Mouse (Mus musculus) forelimb bud, embryonic 11.5 days (tissue): ENCODE measurements at regions not wholly inside any gene's neighbourhood (a gene's known extent, or its start where the extent isn't known, plus 50 kb on each side); places are given as distances from the start of the nearest gene placed in this dataset.

Source experiments
- DNase-seq: peaks from one replicate; pipeline ENCODE4 v3.0.0-alpha.2; 2012; ENCODE audit warnings: low read depth, low spot score

DNA sequence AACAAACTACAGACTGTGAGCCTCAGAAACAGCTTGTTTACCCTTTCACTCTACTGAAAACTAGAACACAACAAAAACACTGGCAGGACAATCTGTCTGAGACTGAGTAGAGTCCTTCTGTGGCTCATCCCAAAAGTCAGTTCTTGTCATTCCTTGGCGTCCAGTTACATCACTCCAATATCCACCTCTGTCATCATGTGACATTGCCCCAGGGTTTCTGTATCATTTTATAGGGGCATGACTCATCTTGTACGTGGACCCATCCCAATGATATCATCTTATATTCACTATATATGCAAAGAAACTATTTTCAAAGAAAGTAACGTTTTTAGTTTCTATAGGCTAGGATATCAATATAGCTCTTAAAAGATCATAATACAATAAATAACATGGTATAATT, 152.3 kb downstream of the Dkk2 start:
- no peak for DNase-seq

DNA sequence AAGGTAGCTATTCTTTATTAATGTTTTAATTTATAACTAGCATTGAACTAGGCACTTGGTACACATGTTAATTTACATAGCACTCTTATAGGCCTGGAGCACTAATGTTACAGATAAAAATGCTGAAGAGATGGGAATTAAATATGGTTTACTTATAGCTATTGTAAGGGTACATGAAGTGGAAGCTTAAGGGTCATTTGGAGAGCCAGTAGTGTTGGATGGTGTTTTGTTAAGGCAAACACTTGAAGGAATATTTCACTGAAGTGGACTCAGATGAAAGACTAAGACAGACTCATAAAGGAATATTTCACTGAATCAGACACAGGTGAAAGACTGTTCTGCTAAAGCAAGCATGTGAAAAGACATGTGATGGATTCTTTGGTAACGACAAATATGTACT, 172.7 kb downstream of the Dkk2 start:
- DNase-seq: no peak

DNA sequence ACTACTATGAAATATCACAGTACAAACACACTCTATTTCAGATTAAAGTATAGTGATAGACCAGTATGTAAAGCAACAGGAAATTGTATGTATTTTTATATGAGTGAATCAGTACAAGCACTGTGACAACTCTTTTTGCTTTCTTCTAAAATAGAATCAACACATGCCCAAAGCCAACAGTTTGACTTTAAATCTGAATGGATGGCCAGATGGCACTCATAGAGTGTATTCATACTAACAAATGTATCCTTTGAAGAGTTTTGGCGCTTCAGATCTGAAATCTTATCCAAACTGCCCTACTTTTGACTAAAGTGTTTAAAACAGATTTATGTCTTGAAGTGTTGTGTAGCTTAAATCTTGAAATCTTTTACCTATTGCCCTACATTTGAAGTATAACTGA, 184.5 kb downstream of the Dkk2 start:
- DNase-seq: no peak

DNA sequence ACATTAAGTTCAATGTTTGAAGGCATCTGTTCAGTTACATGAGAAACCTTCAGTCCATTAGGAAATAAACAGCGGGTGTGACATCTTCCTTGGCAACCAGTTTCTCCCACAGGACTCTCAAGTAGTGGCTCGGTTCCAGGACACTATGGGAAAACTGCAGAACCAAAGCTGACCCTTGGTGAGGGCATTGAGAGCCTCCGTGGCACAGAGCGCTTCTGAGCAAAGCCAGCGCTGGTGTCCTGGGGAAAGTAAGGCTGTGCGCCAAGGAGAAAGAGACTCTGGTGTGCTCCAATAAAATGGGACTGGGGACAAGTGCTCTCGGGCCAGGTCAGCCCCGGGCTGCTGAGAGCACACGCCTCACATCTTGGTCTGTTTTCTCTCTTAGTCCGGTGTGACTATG, 189.7 kb downstream of the Dkk2 start:
- no peak for DNase-seq

DNA sequence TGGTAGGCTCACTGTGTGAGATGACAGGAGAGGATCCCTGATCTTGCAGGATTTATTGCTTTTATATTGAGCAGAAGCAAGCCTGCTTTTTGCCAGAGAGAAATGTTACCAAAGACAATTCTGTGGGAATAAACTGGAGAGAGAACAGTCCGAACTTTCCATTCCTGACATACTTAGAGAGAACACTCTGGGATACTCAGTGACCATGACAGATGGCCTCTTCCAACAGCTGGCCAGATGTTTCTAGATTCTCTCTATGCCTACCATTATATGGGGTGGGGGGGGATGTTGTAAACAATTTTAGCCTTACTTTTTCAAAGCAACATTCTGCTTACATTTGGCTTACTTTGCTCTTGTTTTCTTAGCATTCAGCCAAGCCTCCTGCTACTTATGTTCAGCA, 192.7 kb downstream of the Dkk2 start:
- no peak for DNase-seq

DNA sequence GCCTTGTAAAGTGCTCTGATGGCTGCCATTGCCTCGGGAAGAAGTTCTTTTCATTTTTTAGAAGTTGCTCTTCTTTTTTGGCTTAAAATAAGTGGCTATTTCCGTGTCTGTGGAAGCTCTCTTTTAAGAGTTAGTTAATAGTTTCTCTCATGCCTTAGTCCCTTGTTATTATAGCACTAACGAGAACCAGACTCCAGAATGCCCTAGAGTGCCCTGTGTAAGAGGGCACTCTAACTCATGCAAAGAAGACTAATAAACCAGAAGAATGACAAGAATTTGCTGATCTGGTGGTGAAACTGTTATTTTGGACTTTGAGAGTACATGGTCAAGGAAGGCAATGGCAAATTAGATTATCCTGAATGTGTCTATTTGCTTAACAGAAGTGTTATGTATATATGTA, 202.6 kb downstream of the Dkk2 start:
- DNase-seq: peak; percentile 53

DNA sequence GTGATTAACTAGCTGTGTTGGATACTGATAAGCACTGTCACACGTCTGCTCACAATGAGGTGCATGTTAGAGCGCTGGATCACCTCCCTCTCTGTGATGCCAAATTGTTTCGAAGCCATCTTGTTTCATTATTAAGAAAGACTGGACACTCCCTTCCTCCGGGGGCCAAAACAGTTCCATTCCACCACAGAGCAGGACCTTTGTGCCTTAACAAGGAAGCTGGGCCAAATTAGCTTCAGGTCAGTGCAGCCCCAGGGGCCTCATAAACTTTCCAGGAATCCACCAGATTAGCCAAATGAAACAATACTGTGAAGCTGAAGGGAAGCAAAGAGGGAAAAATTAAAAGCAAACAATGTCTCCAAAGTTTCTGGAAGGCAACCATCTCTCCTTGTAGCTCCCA, 241.9 kb downstream of the Dkk2 start:
- DNase-seq: peak; percentile 27

DNA sequence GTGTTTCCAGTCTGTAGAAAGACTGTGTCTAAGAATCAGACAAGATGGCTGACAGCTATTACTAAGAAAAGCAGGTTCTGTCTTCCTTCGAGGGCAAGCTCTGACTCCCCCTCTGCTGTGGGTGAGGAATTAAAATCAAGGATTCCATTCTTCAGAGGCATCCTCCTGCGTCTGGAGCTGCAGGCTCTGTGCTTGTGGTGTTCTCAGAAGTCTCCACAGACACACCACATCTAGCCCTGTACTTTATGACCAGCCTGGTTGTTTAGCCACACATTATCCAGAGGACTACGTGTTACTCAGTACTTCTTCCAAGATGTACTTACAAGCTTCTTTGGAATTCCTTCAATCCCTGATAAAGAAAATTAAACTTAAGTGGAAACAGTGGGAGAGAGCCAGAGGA, 258.5 kb downstream of the Dkk2 start:
- no peak for DNase-seq

DNA sequence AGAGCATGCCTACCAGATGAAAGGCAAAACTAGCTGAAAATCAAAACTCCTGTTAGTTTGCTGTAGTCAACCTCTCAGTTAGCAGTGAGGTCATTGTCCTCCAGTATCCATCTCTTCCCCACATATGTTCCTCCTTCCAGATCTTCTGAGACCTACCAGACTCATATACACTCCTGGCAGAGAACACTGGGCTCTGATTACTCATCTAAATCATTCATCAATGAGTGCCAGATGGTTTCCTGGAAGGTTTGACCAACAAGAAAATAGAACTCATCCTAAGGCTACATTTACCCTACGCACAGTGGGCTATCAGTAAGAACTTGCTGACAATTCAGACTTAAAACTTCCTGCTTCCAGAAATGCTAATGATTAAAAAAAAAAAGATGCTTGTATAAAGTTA, 260.8 kb downstream of the Dkk2 start:
- DNase-seq: no peak

DNA sequence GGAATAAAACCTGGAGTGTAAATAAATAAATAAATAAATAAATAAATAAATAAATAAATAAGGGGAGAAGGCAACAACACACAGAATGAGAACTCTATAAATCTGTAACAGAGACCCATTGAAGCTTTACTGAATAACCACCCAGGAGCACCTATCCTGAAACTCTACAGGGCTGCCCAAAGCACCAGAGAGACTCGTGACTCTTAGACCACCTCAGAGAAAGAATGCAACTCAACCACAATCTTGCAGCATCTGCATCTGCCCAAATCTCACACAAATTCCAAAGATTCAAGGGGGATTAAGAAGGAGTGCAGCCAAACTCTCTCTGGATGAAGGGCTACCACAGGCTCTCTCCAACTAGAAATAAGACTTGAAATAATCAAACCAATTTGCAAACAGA, 264.5 kb downstream of the Dkk2 start:
- DNase-seq: no peak

DNA sequence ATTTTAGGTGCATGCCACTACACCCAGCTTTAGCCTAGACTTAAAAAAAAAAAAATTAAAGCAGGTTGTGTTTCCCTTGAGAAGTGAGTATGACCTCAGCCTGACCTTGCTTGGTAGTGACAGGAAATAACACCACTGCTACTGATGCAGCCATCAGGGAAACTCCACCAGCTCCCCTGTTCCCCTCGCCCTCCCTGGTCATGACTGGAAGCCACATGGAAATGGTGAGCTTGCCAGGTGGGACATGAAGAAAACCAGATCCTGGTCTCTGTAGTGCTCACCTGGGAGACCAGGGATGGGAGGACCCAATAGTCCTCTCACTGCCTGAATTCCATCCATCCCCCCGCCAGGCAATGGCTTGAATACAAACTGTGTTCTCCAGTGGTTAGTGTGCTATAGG, 268.1 kb downstream of the Dkk2 start:
- DNase-seq: peak; percentile 21

DNA sequence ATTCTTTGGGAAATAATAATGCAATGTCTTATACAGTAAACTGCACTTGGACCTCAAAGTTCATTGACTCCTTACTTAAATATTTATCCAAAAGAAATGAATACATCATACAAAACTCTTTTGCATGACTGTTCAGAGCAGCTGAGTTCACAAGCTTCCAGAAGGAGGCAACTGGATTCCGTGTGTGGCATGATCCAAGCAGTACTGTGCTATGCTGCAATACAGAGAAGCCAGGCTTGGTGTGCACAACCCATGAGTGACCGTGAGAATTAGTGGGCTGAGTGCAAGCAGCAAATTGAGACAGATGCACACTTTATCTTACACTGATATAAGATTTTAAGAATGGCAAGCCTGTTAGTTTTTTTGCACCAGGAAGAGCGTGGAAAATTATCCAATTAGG, 270.0 kb upstream of the Gimd1 start:
- no peak for DNase-seq

DNA sequence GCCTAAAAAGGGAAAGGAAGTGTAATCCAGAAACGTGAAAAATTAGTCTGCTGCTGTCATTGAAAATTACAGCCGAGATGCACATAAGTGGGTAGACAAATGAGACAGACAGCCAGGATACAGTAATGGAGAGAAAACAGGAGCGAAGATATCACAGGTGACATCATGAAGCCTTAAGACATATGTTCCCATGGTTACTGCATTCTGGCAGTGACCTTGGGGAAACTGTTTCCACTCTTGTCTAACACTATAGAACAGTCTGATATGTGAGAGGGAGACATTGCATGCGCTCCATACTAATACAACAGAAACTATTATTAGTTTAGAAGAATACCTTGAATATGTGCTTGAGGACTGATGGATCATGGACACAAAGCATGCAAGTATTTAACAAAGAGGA, 254.0 kb upstream of the Gimd1 start:
- DNase-seq: no peak

DNA sequence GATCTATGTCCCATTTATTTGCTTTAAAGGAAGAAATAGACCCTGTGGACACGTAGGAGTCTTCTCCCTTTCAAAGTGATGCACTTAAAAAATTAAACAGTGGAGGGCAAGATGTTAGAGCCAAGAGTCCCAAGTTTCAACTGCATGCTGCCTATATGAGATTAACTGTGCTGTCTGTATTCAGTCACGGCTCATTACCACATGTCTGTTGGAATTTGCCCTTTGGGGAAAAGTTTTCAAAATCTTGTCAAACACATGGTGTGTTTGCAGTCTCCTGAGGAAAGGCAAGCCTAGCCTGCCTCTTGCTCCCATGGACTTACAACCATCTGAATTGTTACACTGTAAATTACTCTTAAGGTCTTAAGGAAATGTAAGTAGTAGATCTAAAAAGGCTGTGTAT, 211.9 kb upstream of the Gimd1 start:
- DNase-seq: no peak

DNA sequence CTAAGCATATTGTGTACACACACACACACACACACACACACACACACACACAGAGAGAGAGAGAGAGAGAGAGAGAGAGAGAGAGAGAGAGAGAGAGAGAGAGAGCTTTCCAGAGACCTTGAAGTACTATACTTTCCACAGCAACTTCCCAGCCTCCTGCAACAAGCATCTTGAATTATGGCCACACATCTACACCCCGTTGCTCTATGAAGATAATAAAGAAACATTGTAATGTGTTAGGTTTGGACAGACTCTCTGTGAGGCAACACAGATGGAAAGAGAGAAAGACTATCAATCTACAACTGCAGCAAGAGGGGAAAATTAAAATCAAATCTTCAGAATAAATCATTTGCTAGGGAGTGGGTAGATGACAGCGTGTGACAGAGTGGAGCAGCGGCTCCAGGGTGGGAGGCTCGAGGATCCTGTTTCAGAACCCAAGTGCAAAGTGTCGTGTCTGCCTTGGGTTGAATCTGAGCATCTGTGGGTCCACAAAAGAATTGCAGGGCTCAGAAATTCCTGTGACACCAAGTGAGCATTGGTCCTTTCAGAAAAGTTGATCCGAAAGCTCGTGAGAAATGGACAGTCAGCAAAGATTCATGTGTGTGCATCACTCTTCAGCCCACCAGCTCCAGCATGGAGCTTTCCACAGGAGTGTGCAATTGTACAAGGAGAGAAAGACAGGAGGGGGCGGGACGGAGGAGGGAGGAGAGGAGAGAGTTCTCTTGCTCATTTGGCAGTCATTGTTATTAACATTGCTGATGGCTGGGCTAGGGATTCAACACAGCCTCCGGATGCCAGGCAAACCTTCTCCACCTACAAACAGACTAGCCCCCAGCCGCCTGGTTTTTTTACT, 203.6 kb upstream of the Gimd1 start:
- no peak for DNase-seq

DNA sequence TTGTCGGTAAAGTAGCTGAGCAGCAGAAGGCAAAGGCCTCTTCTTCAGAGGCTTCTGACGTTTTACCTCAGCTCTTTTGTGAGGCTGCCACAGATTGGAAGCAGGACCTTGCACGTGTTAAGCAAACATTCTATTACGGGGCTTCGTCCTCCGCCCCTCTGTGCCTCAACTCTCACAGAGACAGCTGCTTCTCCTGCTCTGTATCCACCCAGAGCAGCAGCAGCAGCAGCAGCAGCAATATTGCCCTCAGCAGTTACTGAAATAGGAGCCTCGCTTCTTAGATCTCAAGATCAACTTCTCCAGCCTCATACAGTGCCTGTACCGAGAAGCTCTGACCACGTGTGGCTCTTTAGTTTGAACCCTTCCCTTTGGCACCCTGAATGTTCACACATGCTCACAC, 202.4 kb upstream of the Gimd1 start:
- DNase-seq: no peak

DNA sequence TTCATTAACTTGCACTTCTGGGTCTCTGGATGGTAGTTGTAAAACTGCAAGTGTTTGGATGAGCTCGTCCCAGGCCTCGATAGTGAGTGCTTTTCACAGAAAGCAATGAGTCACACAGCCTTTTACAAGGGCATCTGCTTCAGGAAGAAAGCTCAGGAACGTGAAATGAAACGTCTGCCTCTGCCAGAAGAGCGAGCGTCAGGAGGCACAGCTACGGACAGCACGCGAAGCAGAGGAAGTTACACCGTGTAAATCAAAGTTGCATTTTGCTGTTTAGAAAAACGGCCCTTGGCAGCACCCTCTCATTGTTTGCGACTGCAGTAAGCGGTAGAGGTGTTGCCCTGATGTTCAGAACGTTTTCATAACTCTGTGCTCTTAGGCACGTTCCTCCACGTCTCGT, 201.5 kb upstream of the Gimd1 start:
- peak; percentile 29 for DNase-seq

DNA sequence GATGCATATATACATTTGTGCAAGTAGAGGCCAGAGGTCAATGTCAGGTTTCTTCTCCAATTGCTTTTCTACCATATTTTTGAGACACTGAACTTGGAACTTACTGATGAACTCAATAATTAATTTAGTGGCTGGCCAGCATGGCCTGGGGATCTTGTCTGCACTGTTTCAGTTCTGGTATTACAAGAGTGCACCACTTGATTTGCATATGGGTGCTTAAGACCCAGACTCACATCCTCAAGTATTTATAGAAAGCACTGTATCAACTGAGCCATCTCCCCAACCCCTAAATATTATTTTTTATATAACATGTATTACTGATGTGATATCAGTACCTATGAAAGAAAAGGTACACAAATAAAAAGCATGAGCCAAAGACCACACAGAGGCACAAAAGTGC, 197.8 kb upstream of the Gimd1 start:
- no peak for DNase-seq

DNA sequence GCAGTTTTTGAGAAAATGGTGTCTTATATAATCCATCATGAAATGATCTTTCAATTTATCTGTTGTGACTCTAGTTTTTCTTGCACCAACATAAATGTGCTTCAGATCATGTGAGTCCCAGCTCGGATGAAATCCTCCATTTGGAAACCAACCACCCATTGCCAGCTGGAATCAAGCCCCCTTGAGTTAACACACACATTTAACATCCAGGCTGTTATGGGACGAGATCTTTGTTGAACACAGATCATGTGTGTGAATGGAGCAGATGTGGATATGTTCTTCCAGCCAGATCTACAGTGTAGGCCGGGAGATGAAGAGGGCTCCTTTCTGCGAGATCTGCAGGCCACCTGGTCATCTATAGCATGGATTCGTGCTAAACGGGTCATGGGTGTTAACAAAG, 188.4 kb upstream of the Gimd1 start:
- no peak for DNase-seq

DNA sequence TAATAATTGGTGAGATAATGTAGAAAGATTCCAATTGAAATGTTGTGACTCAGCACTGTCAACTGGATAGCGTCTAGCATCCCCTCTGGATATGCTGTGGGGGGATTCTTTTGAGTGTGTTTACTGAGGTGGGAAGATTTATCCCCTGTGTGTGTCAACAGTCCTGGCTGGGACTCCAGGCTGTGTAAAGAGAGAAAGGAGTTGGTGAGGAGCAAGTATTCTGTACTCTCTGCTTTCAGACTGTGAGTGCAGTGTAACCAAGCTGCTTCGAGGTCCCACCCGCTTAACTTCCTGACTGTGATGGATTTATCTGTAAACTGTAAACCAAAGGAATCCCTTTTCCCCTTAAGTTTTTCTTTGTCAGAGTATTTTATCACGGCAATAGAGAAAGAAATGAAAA, 175.7 kb upstream of the Gimd1 start:
- DNase-seq: no peak

DNA sequence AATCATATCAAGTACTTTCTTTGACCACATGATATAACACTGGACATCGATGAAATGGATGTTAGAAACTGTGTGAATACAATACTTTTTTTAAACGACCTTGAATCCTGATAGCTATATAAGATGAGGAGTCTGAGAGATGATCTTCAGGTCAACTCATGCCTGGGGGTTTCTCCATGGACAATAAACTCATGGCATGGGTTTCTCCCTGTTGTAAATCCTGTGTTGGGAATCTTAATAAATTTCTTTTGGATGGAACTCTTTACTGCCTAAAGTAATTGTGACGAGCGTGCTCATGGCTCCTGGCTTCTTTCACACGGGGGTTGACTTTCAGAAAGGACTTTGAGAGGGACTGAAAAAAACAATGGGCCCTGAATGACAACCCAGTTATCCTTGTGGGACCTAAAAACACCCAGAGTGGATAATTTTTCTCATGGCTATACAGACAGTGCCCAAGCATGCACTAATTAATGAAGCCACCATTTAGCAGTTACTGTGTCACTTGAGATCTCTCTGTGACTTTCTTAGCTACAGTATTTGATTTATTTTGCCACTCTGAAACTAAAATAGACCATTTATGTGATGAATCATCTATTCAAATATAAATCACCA, 167.2 kb upstream of the Gimd1 start:
- DNase-seq: no peak

DNA sequence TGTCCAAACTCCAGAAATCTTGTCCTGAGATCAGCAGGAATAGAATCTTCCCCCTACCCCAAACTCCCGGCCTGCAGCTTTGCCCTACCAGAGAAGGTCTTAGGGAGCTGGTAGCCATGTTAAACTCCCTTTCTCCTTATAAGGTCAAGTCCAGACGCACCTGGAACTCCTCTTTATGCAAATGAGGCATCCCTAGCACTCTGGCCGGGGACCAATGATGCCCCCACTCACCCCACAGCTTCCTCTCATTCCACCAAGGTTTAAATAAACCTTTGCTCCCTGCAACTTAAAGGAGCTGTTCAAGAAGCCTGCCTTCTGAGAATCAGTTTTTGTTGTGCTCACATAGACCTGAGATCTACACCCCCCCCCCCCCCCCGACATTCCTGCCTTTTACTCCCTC, 158.6 kb upstream of the Gimd1 start:
- no peak for DNase-seq

DNA sequence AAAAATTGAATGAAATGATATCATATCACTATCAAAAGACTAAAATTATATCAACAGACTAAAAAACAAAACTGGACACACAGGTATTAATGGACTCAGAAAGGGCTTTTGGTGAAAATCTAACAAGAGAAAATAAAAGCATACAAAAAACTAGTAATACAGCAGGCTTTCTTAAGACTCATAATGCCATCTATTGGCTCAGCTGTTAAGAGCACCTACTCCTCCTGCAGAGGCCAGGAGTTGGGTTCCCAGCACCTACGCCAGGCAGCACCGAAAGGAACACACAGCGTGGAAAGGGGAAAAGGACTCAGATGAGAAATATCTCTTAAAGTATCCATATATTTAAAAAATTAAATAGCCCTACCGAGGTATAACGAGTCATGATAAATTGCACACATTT, 151.9 kb upstream of the Gimd1 start:
- no peak for DNase-seq

DNA sequence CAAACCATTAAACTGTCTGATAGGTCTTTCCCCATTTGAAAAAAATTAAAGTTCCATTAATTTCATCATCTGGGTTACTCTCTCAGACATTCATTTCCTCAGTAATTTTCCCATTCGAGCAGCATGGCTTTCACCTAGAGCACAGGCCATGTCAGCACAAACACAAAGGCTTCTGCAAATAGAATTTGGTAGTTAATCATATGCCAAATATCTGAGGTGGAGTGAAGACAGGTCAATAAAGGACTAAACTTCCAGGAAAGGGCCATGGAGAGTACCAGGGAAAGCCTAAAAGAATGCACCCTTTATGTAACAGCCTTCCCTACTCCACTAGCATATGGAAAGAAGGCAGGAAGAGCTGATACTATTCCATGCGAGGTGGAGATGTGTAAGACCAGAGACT, 150.3 kb upstream of the Gimd1 start:
- DNase-seq: peak; percentile 6
